Mouse (Mus musculus) forebrain, embryonic 11.5 days (tissue): ENCODE results near the gene Dtd1. TPM values are rescaled to one million over a fixed set of nuclear protein-coding genes. Genes with fewer than 3 reads are reported as not detected.

Experiments
- ATAC-seq: fragments of 200-750 bp; cut with Nextera tagmentation; replicated peaks from 2 replicates; pipeline ENCODE4 v1.8.0; 2017; ENCODE audit warnings: moderate TSS enrichment; ENCODE audit not compliant: low FRiP score
- DNase-seq: peaks from one replicate; pipeline ENCODE4 v3.0.0-alpha.2; 2017; ENCODE audit warnings: low spot score
- H3K27ac ChIP-seq: fragments of 300-500 bp; sonication (generic); 2 replicates; pipeline ENCODE4 v1.5.1; 2014; ENCODE audit warnings: low read depth, low read length
- H3K27me3 ChIP-seq: fragments of 300-500 bp; sonication (generic); 2 replicates; pipeline ENCODE4 v1.6.1; 2014; ENCODE audit warnings: mild to moderate bottlenecking, low read length, mixed read lengths; ENCODE audit not compliant: control insufficient read depth, insufficient read depth
- H3K36me3 ChIP-seq: fragments of 300-500 bp; sonication (generic); 2 replicates; pipeline ENCODE4 v1.6.1; 2014; ENCODE audit warnings: mild to moderate bottlenecking, low read length, moderate library complexity, mixed read lengths; ENCODE audit not compliant: control insufficient read depth, insufficient read depth
- H3K4me1 ChIP-seq: fragments of 300-500 bp; sonication (generic); replicated peaks from 2 replicates; pipeline ENCODE4 v1.6.1; 2014; ENCODE audit warnings: low read length, mixed read lengths; ENCODE audit not compliant: control insufficient read depth, insufficient read depth
- H3K4me2 ChIP-seq: fragments of 300-500 bp; sonication (generic); 2 replicates; pipeline ENCODE4 v1.6.1; 2014; ENCODE audit warnings: low read depth, mild to moderate bottlenecking, low read length, moderate library complexity, mixed read lengths; ENCODE audit not compliant: severe bottlenecking
- H3K4me3 ChIP-seq: fragments of 300-500 bp; sonication (generic); 2 replicates; pipeline ENCODE4 v1.5.1; 2014; ENCODE audit warnings: low read depth, low read length
- H3K9ac ChIP-seq: fragments of 300-500 bp; sonication (generic); 2 replicates; pipeline ENCODE4 v1.6.1; 2014; ENCODE audit warnings: low read length
- H3K9me3 ChIP-seq: fragments of 300-500 bp; sonication (generic); 2 replicates; pipeline ENCODE4 v1.6.1; 2016; ENCODE audit warnings: low read length, mixed read lengths; ENCODE audit not compliant: control insufficient read depth
- WGBS: fragments of 180-500 bp; shearing (Covaris S2); extraction: QIAGEN DNeasy Blood & Tissue Kit; methylation state at CpG from one replicate; pipeline ENCODE4 v1.1.7; 2014; 5-methylcytosine and 5-hydroxymethylcytosine counted together
- polyA plus RNA-seq: library from polyadenylated mRNA; unstranded; fragments of >200 nt; fragmentation: Nextera tagmentation; extraction: Ambion mirVana; gene quantifications from 2 replicates; pipeline ENCODE4 v1.2.1, GENCODE M21; 2014

Gene Dtd1
- polyA plus RNA-seq, 1 experiment from 2014 or later, result 36.9 TPM

GRCm38 (mm10) chr2:144760666-144761065 lies 161.0 kb downstream of the Dtd1 start:
- no peaks in the 10 kb centered on the region for H3K4me1 ChIP-seq
- no peak overlapping the region for H3K4me3 ChIP-seq
- H3K27ac ChIP-seq, result no peak overlapping the region
- DNase-seq (no peak), ATAC-seq (no peak)
- H3K27me3 ChIP-seq, result no peaks in the 10 kb centered on the region
- H3K4me2 ChIP-seq, result no peak overlapping the region
- H3K9ac ChIP-seq, result no peak overlapping the region
- no peaks in the 10 kb centered on the region for H3K36me3 ChIP-seq
- WGBS, result 92% methylated on average over 6 of the region's 6 CpGs
- H3K9me3 ChIP-seq, result no peaks in the 10 kb centered on the region

DNA sequence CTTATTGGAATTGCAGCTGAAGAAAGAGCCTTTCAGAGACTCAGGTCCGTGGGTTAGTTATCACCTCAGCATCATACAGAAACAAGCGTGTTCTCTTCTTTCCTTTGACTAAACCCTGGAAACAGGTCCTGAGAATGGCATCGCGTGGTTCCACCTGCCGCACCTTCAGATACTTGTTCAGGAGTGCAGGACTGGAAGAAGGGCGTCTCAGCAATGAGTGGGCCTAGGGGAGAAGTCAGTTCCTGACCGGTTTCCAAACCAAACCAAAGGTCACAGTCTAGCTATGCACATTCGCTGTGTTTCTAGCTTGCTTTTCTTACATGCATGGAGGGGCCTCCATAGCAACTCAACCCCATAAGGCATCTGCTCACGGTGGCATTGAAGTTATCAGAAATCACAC lies 164.0 kb downstream of the Dtd1 start:
- ATAC-seq (no peak; the same call in none of the 2 replicates), DNase-seq (no peak)
- Histone ChIP-seq H3K27ac (no peak overlapping the region), H3K4me2 (no peak overlapping the region), H3K27me3 (no peaks in the 10 kb centered on the region), H3K9ac (no peak overlapping the region), H3K4me3 (no peak overlapping the region), H3K36me3 (no peaks in the 10 kb centered on the region), H3K4me1 (no peaks in the 10 kb centered on the region), H3K9me3 (no peaks in the 10 kb centered on the region; the same call in 1 of the 2 replicates)
- 85% methylated on average over 9 of the region's 9 CpGs for WGBS

GRCm38 (mm10) chr2:144764116-144764788 lies 164.6 kb downstream of the Dtd1 start:
- Histone ChIP-seq H3K9ac (no peak overlapping the region), H3K36me3 (no peaks in the 10 kb centered on the region), H3K27me3 (no peaks in the 10 kb centered on the region), H3K4me1 (no peaks in the 10 kb centered on the region), H3K9me3 (no peaks in the 10 kb centered on the region; the same call in 1 of the 2 replicates), H3K27ac (no peak overlapping the region), H3K4me3 (no peak overlapping the region), H3K4me2 (no peak overlapping the region)
- ATAC-seq, result peak; percentile 82
- WGBS, result 42% methylated on average over 7 of the region's 7 CpGs
- DNase-seq, result no peak

GRCm38 (mm10) chr2:144765219-144765618 lies 165.5 kb downstream of the Dtd1 start:
- Histone ChIP-seq H3K4me2 (no peak overlapping the region), H3K27me3 (no peaks in the 10 kb centered on the region), H3K9me3 (no peaks in the 10 kb centered on the region; the same call in 1 of the 2 replicates), H3K4me1 (no peaks in the 10 kb centered on the region), H3K9ac (no peak overlapping the region), H3K36me3 (no peaks in the 10 kb centered on the region), H3K4me3 (no peak overlapping the region), H3K27ac (no peak overlapping the region)
- DNase-seq (no peak), ATAC-seq (no peak)
- WGBS, result 97% methylated on average over 5 of the region's 5 CpGs

GRCm38 (mm10) chr2:144768375-144769117 lies 168.8 kb downstream of the Dtd1 start:
- ATAC-seq, result no peak

GRCm38 (mm10) chr2:144769118-144769496 lies 169.4 kb downstream of the Dtd1 start:
- H3K36me3 ChIP-seq, result no peaks in the 10 kb centered on the region
- no peak overlapping the region for H3K9ac ChIP-seq
- no peaks in the 10 kb centered on the region; the same call in 1 of the 2 replicates for H3K9me3 ChIP-seq
- 98% methylated on average over 2 of the region's 2 CpGs for WGBS
- no peak overlapping the region for H3K4me2 ChIP-seq
- H3K27ac ChIP-seq, result no peak overlapping the region
- H3K4me3 ChIP-seq, result no peak overlapping the region
- no peaks in the 10 kb centered on the region for H3K4me1 ChIP-seq
- DNase-seq, result no peak
- H3K27me3 ChIP-seq, result no peaks in the 10 kb centered on the region
- no peak for ATAC-seq

More at GRCm38 (mm10) chr2:144768375-144769117, 168.8 kb downstream of the Dtd1 start:
- Histone ChIP-seq H3K9me3 (no peaks in the 10 kb centered on the region; the same call in 1 of the 2 replicates), H3K4me2 (no peak overlapping the region), H3K9ac (no peak overlapping the region), H3K27ac (no peak overlapping the region), H3K36me3 (no peaks in the 10 kb centered on the region), H3K4me3 (no peak overlapping the region), H3K27me3 (no peaks in the 10 kb centered on the region), H3K4me1 (no peaks in the 10 kb centered on the region)
- DNase-seq, result no peak
- WGBS, result 83% methylated on average over 3 of the region's 3 CpGs

- Histone ChIP-seq H3K27me3 (no peaks in the 10 kb centered on the region), H3K4me1 (no peaks in the 10 kb centered on the region), H3K4me2 (no peak overlapping the region), H3K36me3 (no peaks in the 10 kb centered on the region), H3K9me3 (no peaks in the 10 kb centered on the region; the same call in 1 of the 2 replicates), H3K27ac (no peak overlapping the region), H3K4me3 (no peak overlapping the region), H3K9ac (no peak overlapping the region)
- no peak for ATAC-seq
- 68% methylated on average over 3 of the region's 3 CpGs for WGBS
- DNase-seq, result no peak
Observed at GRCm38 (mm10) chr2:144769556-144769955, 169.9 kb downstream of the Dtd1 start.

- Histone ChIP-seq H3K4me2 (no peak overlapping the region), H3K36me3 (no peaks in the 10 kb centered on the region), H3K27ac (no peak overlapping the region), H3K4me1 (no peaks in the 10 kb centered on the region), H3K9me3 (no peaks in the 10 kb centered on the region; the same call in 1 of the 2 replicates), H3K27me3 (no peaks in the 10 kb centered on the region), H3K4me3 (no peak overlapping the region), H3K9ac (no peak overlapping the region)
- 80% methylated on average over 7 of the region's 7 CpGs for WGBS
- DNase-seq (no peak), ATAC-seq (no peak)
Observed at GRCm38 (mm10) chr2:144770452-144770941, 170.8 kb downstream of the Dtd1 start.
